Mouse (Mus musculus): Measurements from ENCODE around the gene Ssh3.

The Ssh3 gene

DNA sequence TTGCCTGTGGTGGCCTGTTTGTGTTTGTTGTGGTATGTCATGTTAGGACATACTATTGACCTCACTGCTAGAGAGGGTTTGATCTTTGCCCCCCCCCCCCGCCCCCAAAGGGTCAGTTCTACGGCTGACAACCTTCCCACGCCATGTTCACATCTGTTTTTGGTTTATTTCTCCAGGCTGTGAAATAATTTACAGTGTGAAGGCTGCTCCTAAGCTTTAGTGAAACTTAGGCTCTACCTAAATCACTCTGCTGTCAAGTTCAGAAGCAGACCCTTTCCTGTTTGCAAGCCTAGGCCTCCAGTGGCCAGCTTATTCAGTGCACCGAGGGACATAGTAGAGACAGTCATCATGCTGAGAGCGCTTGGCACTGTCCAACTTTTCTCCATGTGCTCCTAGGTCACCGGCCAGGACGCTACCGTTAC lies 28.7 kb downstream of the Ssh3 start:
- no peak for DNase-seq

DNA sequence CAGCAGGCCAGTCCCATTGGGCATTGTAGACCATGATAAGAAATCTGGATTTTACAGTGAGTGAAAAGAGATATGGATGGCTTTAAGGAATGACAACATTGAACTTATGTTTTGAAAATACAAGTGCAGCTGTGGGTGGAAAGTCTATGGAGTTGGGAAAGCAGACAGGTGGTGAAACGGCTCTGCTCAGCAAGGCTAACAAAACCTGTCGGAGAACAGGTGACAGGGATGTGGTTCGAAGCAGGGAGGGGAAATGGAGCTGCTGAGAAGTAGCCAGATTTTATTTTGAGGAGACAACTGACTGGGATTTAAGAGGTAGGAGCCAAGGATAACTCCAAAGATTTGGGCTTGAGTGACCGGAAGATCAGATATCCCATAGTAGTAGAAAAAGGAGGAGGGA lies 34.4 kb downstream of the Ssh3 start:
- no peak for DNase-seq

DNA sequence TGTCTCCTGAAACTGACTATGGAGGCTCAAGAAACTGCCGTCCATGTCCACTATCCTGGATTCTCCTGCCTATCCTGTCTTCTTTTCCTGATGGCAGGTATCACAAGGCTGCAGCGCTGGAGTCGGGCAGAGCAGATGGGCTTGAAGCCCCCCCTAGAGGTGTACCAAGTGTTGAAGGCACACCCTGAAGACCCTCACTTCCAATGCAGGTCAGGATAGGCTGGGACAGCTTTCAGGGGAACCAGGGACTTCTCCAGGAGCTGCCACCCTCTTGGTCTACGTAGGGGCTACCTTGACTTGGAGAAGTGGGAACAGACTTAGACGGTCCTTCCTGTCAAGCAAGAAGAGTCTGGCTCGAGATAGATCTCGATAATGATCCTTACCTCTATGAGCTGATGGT lies 36.3 kb downstream of the Ssh3 start:
- DNase-seq: no peak

DNA sequence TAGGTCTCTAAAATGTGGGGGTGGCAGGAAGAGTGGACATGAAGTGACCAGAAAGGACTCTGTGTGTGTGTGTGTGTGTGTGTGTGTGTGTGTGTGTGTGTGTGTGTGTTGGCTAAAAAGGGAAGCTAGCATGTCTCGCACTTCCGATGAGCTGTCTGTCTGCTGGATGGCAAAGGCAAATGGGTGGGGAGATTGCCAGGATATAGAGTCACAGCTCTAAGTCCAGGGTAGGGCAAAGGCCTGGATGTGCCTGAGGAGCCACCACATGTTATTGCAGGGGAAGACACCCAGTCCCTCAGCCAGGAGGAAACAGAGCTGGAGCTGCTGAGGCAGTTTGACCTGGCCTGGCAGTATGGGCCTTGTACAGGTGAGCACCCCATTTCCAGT lies 36.8 kb downstream of the Ssh3 start:
- no peak for DNase-seq

DNA sequence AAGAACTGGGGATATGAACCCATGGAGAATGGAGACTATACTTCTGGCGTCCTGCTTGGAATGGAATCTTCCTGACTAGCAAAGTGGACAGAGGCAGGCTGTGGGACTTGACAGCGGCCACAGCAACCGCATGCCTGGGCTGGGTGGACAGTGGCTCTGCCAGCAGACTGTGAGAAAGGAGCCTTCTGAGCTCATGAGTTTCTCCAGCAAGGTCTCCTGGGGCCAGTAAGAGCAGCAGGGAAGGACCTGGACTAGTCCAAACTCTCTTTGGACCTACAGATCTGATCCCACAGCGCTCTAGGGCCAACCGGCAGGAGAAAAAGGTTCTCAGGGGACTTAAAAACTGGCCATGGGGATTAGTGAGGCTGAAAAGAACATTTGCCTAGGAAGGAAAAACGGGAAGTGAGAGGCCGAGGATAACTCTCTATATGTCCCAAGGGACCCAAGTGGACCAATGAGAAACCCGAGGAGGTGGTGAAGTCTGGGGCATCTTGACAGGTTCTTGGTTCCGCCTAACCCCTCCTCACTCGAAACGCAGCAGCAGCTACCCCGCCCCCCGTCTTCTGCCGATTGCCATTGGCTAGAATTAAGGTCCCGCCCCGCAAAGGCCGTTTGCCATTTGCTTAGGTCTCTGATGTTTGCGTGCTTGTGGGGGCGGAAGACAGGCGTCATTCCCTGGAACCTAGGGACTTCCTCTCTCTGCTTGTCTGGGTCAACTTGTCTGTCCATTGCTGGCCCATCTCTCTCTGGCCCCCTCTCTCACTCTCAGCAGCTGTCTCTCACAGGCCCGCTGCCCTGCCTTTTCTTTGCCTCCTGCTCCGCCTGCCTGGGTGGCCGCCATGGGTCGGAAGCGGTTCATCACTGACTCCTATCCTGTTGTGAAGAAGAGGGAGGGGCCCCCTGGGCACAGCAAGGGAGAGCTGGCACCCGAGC lies 37.5 kb downstream of the Ssh3 start, which contains the start of gene Pold4:
TSS of gene Pold4 (plus strand) at position 647 of the 933 bp plus-strand sequence.
- peak; percentile 99 for DNase-seq

DNA sequence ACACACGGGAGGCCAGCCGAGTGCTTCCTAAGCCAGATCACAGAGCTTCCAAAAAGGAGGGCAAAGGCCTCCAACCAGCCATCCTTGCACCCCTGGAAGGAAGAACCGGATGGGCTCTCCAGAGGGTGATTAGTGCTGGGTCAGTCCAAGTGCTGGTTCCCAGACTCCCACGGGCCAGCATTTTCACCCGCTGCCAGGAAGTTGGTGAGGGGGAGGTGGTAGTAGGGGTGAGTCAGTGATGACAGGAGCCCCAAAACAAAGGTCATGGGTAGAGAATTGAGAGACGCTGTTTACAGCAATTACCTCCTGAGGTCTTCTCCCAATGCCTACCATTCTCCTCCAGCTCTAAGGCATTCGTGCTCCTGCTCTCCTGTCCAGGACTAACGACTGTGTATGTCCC lies 38.6 kb downstream of the Ssh3 start:
- DNase-seq: no peak

DNA sequence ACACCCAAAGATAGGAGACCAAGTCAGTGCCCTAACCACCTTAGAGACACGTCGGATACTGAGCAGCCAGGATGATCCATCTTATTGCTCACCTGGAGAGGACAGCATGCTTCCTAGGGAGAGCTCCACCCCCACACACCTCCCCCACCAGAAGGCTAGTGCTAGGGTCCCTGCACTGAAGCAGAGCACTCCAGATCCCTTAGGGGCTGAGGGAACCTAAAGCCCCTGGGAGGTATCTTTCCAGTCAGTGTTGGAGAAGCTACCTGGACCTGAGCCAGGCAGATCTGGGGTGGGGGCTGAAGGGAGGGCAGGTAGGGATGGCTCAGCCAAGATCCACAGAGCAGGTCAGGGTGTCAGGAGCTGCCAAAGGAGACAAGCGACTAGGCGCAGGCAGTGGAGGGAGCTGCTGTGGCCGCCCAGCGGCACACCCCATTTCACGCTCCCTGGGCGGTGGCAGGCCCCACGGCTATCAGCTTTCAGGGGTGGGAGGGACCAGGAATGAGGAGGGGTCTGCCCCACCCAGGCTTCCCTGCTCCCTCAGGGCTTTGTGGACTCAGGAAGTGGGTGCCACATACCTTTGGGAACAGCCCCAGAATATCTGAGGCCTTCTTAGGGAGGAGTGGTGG lies 39.4 kb downstream of the Ssh3 start:
- no peak for DNase-seq

DNA sequence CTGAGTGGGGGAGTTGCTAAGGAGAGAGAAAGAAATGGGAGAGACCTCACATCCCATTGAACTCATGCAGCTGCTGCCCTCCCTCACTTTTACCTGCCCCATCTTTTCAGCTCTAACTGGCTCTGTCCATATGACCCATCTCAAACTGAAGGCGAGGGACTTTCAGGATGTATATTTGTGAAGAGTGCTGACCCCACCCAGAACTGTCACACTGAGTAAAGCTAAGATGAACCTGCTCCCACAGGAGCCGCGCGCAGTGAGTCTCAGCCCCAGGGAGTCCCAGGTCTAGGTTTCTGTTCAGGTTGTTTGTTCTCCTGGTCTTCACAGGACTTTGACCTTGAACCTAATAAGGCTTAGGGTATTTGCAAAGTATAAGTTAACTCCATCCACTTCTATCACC lies 40.1 kb downstream of the Ssh3 start:
- no peak for DNase-seq

DNA sequence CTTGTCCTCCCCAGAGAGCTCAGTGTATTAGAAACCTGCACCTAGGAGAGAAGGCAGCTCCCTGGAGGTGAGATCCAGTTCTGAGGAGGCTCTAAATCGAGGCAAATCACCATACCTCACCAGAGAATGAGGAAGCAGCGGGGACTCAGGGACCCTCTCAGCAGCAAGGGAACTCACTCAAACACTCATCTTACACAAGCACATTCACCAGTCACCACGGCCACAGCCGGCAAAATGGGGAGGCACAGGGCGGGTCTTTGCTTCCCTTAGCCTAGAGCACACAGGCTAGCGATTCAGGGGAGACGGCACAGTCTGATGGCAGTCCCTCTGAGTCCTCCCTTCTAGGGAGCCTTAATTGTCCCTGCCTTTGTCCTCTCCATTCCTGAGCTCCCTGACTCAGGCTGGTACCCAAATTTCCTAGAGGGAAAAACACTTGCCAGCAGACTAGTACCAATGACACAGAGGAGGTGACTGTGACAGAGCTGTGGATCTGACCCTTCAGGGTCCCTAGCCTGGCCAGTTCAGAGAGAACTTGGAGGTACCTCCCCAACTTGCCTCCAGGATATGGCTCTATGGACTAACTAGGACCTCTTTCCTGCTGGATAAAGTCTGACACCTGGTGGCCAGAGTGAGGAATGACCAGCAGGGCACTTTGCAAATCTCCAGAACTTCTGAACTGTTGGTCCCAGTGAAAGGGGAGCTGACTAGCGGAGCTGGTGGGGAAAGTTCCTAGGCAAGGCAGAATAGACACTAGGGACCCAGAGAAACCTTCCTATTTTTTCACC lies 40.9 kb downstream of the Ssh3 start:
- DNase-seq: peak; percentile 83

DNA sequence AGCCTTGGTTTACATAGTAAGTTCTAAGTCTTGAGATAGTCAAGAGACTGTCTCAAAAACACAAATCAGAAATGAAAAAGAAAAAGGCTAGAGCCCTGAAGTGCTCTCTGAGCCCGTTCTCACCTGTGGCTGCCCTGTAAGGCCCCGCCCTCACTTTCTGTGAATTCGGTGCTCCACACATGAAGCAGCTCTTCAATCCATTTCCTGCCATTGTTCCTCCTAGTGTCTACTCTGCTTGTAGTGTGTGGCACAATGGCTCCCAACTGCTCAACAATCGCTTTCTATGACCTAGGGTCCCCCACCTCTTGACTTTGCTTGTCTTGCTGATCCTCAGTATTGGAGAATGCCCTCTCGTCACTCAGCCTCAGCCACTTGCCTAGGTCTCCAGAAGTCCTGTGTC lies 41.5 kb downstream of the Ssh3 start:
- no peak for DNase-seq

DNA sequence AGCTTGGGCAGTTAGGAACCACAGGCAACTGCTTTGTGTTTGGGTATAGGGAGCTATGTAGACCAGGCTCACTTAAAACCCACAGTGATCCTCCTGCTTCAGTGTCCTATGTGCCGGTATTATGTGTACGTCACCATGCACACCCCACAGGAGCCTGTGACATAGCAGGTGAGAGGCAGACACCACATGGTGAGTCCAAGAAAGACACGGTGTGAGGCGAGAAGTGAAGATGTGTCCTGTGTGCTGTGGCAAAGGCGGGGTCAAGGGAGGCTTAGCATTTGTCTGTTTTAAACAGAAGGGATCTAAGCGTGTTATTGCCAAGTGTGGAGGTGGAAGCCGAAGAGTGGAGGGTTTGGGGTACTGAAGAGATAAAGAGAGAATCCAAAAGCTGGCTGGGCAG lies 42.2 kb downstream of the Ssh3 start:
- no peak for DNase-seq

DNA sequence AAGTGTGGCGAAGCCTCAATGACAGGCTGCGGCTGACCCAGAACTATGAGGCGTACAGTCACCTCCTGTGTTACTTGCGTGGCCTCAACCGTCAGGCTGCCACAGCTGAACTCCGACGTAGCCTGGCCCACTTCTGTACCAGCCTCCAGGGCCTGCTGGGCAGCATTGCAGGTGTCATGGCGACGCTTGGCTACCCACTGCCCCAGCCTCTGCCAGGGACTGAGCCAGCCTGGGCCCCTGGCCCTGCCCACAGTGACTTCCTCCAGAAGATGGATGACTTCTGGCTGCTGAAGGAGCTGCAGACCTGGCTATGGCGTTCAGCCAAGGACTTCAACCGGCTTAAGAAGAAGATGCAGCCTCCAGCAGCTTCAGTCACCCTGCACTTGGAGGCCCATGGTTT lies 46.8 kb downstream of the Ssh3 start:
- no peak for DNase-seq

DNA sequence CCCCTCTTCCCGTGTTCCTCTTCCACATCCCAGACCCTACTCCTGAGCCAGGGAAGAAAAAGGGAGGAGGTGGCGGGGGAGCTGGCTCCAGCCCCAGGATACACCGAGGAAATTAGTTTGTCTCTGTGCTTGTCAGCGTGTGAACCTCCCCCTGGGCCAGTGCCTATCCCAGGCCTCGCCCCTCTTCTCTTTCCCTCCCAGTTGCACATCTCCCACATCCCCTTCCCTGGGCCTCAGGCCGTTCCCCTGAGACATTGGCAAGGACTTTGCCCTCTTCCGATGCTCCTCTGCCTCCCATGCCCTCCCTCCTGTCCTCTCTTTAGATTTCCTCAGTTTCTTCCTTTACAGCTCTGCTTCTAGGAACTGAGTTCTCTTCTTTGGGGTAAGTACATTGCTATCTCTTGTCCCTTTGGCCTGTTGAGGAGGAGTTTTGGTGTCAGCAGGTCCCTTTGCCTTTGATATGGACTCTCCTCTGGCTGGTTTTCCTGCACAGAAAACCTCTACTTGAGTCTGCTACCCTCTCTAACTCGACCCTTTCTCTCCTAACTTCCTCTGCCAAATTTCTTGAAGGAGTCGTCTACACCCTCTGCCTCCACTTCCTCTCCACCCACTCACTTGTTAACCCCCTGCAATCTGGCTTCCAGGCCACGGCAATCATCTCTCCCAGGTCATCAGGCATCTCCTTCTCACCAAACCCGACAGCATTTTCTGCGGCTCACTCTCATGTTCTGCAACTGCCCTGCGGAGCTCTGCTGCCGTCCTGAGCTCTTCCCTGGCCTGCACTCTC lies 47.8 kb downstream of the Ssh3 start:
- no peak for DNase-seq

DNA sequence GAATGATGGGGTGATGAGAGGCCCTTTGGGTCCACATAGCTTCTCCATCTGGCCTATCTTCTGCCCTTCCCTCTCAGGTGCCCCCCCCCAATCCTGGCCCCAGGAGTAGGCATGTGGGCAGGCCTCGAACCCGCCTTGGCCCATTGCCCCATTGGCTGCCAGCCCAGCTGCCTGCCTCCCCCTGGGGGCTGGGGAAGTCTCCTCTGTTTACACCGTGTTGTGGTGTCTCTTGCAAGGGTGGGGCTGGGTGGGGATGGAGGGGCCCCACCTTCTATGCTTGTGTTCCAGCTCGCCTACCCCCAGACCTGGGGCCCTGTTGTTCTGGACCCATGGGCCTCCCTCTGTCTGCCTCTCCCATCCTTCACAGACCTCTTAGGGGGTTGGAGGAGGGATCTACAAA lies 48.6 kb downstream of the Ssh3 start:
- no peak for DNase-seq

DNA sequence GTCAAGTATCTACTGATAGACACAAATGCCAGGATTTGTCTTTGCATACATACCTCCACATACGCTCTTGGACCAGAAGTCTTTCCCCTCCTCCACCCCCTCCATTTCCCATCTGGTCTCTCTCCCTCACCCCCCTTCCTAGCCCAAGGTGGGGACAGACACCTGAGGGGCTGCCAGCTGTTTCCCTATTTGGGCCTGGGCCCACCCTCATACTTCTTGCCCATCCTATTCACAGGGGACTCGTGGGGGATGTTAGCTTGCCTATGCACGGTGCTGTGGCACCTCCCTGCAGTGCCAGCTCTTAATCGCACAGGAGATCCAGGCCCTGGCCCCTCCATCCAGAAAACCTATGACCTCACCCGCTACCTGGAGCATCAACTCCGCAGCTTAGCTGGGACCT lies 49.0 kb downstream of the Ssh3 start:
- DNase-seq: no peak

DNA sequence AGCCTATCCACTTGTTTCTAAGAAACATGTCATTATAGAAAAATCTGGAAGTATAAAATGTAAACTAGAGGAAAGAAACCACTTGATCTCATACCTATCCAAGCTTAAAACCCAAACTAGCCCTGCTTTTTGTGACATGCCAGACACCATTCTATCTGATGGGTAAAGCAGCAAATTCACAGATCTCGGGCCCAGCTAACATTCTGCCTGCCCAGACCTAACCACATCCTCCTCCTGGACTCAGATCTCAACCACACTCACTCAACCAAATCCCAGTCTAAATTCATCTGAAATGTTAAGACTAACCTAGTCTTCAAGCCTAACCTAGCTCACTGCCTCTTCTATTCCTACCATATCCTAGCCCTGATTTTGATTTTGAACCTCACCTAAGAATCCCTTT lies 50.2 kb downstream of the Ssh3 start:
- DNase-seq: no peak

DNA sequence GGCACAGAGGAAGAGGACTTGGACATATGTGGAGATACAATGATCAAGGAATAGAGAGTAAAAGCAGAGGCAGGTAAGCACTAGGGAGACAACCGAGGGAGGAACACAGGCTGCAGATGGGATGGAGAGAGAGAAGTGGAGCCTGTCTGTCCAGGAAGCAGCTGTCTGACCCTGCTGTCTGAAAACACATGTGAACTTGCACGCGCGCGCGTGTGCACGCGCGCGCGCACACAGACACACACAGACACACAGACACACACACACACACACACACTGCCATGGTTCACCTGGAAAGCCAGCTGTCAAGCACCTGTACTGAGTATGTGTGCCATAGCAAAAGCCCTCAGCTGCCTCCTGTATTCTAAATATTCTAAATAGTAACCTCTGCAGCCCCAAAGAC lies 50.7 kb downstream of the Ssh3 start:
- DNase-seq: no peak

DNA sequence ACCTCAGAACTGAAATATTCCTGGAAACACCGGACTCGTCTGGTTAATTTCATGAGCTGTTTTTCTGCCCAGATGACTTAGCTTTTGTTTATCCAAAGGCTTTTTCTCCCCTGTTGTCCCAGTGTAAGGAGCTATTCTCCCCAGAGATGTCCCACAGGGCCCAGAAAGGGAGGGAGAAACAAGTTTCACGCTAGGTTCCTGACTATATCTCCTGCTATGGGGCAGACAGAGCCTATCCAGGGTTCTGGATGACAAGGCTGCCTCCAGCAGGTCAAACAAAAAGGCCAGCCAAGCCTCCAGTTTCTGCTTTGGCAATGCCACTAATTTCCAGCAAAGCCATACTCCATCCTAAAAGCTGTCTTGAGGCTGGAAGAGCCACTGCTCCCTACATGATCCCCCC lies 51.1 kb downstream of the Ssh3 start:
- DNase-seq: no peak

DNA sequence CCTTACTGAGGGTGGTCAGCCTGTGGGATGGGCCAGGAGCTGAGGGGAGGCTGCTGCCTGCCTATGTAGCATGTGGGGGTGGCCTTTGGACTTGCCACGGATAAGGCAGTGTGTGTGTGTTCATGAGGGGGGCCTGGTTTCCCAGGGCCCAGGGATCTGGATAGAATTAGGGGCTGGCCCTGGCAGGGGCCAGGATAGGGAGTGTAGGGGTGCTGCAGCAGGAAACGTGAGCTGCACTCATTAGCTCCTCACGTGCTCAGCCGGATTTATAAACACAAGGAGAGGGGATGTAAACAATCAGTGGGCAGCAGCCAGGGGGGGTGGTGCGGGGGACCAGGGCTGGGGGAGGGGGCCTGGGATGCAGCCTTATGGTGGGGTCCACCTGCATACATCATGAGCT lies 51.8 kb downstream of the Ssh3 start:
- DNase-seq: no peak

DNA sequence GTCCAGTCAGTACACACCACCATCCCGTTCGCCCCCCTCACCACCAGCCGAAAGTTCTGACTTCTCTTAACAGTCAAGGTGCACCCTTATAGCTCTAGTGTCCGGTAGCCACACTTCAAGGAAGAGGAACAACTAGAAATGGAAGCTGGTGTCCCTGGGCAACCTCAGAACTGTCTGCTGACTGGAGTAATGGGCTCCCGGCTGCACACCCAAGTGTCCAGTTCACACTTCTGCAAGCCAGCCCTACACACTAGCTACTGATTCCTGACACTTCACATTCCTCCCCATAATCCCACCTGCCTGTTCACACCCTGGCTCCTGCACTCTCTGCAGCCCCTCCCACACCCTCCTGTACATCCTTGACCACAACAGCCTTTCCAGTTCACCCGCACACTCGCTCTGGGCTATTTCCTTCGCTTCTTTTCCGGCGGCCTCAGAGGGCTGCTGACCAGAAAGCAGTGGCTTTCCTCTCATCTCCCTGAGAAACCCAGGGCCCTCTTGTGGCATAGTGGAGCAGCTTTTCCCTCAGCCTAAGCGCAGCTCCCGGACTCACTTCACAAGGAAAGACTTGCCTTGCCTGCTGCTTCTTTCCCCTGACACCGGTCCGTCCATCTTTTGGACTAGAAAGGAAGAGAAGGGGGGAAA lies 52.8 kb downstream of the Ssh3 start:
- no peak for DNase-seq

DNA sequence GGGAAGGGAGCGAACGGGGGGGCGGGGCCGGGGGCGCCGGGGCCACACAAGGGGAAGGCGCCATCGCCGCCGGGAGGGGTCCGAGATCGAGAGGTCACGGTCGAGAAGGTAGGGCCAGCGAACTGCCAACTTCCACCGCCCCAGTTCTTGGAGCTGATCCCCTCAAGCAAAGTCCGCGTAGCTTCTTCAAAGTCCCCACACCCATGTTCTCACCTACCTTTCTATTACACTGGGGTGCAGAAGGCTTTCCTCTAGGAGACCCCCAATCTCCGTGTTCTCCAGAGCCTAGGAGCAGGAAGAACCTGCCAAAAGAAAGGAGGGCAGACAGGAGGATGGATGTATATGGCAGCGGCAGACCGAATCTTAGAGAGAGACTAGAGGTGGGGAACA lies 53.5 kb downstream of the Ssh3 start:
- no peak for DNase-seq

DNA sequence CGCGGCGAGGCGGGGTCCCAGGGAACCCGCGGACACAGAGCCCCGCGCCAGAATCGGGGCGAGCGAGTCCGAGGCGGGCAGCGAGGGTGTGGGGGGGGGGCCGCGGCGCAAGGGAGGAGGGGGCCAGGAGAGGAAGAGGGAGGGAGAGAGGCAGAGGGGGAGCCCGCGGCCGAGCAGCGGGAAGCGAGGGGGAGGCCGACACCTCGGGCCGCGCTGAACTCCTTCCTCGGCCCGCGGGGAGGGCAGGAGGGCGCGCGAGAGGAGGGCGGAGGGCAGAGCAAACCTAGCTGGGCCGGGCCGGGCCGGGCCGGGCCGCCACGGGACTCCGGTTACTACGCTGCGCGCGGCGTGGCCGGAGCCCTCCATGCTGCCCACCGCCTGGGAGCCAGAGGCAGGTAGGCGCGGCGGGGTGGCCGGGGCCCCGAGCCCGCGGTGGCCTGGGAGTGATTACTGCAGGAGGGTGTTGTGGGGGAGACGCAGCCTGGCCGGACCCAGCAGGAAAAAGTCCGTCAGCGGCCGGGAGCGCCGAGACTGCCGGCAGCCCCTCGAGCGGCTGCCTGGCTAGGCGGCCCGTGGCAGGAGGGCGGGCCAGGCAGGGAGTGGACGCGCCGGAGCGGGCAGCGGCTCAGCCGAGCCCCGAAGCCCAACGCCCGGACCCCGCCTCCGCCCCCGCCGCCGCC lies 54.1 kb downstream of the Ssh3 start:
- DNase-seq: no peak
